Mouse (Mus musculus) spleen, postnatal 10 days (tissue): Measurements from ENCODE around the gene Bcl2a1d.
"Not testable (repeated sequence)": the region's sequence is repeated elsewhere in the genome, so short reads cannot be mapped to it uniquely, and the experiment has no call there.

Experiments
- DNase-seq, 2 experiments: peaks; one replicate each; pipeline ENCODE4 v3.0.0; 2021 to 2022; ENCODE audit warnings: low spot score in 2 of 2

The Bcl2a1d gene

DNA sequence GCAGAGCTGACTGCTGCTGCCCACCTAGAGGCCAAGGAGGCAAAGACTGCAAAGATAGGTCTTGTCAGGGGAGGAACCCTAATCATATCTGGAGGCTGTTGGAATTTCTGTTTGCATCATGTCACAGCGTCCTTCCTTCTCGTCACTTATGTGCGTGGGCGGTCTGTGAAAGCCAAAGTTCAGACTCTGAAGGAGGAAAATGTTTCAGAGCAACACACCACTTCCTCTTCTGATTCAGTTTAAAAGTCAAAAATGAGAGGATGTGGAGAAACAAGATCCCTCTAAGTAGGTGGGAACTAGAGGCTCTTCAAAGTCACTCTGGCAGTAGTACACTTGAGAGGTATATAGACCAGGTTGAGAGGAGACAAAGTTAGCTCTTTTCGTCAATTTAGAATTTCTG, at the start of gene Bcl2a1d:
Bcl2a1d (minus strand) TSS at position 187 of the 400 bp plus-strand sequence.
- DNase-seq = not testable (repeated sequence)

DNA sequence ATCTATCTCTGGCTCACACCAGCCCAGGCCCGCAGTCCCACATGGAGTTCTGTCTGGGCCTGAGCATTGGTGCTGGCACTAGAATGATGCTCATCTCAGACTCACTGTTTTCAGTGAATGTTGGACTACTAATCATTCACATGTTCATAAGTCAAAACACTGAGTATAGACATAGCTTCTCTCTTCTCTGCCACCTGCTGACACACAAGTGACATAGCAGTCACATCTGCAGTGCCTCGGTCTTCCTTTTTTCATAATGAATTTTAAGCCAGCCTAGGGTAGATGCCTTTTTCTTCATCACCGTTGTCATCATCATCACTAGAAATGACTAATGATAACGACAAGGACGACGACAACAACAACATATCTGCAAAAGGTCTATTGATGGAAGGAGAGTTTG, 38.5 kb upstream of the Bcl2a1d start:
- DNase-seq = not testable (repeated sequence)

DNA sequence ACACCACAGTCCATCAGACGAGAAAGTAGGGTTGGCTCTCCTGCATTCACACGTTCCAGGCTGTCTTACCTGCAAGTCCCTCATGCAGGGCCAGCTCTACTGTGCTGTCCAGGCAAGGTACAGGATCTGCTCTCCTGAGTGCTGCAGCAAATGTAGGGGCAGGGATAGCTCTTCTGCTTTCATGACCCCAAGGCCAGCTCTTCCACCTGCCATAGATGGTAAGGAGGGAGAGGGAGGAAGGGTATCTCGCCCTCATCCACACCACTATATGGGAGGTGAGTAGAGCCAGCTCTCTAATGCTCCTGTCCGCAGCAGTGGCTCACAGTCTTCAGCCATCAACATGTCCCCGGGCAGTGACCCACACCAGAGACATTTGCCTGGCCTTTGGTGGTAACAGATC, 37.8 kb upstream of the Bcl2a1d start:
- DNase-seq = not testable (repeated sequence)

DNA sequence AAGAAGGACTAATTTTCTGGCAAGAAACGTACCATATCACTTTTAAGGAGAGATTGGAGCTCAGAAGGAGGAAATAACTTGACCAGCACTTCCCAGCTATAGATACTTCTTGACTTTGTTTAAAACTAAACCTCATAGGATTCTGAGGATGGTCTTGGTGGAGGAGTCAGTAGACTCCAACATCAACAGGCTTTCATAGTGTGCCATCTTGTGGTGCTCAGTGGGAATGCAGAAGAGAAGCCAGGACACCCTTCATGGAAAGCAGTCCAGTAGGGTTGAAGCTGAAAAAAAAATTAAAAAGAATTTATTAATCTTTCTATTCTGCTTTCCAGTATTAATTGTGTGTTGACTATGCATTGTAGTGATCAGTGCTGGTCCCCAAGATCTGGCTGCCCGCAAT, 15.0 kb upstream of the Bcl2a1d start:
- DNase-seq = peak in 1 of 2 experiments; percentile 50

DNA sequence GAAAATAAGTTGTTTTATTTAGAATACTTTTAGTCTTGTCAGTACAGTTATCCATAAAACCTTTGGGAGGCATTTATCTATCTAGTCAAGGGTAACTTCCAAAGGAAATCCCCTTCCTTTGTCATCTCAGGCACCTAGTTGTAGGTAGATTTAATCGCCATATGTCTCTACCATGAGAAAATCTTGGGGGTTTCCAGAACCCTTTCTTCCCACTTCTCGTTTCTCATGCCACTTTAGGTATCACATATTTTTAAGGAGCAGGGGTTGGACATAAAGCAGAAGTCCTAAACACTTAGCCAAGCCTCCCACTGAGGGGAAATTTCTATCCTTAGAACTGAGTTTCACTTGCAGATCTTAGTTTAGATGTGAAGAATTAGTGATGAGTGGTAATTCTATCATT, 14.3 kb upstream of the Bcl2a1d start:
- not testable (repeated sequence) for DNase-seq

DNA sequence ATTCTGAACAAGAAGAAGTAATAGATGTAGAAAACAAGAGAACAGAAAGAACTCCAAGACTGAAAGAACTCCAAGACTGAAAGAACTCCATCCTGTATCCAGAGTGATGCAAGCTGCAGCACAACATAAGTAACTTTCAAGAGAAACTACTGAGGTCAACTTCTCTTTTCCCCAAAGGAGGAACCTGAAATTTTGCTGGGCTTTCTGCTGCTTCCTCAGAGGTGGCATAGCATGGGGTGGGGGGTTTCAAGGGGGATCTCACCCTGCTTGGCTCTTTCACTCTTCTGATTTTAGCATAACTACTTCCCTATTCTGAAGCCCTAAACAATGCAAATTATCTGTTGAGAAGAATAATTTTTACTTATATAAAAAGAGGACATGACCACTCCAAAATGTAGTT, 3.6 kb upstream of the Bcl2a1d start:
- DNase-seq = not testable (repeated sequence)

DNA sequence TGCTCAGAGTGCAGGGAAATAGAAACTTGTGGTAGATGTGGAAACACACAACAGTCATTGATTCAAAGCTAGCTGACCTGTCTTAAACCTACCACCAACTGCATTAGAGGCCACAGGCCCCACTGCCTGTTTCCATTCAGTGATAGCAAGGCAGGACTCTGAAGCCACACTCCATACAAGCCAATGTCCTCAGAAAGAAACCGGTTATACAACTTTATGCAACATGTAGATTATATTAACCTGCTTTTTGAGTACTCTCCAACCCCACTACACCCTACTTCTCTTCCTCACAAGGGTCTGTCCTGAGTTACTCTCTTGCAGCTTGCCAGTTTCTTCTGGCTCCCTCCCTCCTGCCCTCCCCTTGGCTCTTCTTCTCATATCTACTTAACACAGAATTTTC, 1.5 kb upstream of the Bcl2a1d start:
- not testable (repeated sequence) for DNase-seq

DNA sequence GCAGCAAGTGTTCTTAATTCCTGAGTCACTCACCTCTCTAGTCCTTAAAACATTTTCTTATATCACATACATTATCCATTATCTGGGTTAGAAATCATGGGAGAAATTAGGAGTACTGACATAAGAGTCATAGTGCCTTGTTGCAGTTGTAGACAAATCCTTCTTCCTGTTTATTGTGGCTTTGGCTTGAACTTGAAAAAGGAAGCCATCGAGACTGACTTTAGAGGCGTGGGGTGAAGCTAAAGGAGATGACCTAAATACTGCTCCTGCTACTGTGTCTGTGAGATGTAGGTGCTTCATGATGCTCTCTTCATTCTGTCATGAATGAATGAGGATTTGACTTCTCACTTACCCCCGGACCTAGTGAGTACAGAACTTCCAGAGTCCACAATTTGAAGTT, 620 bp upstream of the Bcl2a1d start:
- not testable (repeated sequence) for DNase-seq

DNA sequence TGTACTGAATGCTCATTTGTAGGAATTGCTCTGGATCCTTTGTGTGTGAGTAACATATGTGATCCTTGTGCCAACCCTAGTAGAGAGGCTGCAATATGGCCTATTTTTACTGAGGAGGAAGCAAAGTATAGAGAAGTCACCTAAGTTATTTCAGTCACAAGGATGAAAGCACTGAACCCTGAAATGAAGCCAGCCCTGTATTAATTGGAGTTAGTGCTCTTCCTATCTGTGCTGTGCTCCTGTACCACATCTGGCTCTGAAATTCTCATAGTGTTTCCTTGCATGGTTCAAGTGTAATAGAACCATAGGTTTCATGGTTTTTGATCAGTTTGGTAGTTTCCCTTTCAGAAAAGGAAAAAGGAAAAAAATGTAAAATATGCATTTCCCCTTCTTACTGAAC, 3.4 kb downstream of the Bcl2a1d start:
- not testable (repeated sequence) for DNase-seq

DNA sequence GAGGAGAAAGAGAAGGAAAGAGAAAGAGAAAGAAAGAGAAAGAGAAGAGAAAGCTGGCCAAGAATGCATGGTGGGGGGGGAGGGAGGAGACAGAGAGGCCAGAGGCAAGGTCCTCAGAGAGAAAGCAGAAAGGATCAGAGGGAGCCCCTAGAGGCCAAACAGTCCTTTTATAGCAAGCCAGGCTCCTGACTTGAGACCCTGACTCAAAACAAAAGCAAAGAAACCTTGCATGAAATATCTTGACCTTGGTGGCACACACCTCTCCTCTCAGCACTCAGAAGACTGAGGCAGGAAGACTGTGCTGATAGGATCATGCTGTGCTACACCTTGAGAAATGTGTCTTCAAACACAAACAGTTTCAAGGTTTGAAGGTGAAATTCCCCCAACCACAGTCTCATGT, 10.1 kb downstream of the Bcl2a1d start:
- not testable (repeated sequence) for DNase-seq

DNA sequence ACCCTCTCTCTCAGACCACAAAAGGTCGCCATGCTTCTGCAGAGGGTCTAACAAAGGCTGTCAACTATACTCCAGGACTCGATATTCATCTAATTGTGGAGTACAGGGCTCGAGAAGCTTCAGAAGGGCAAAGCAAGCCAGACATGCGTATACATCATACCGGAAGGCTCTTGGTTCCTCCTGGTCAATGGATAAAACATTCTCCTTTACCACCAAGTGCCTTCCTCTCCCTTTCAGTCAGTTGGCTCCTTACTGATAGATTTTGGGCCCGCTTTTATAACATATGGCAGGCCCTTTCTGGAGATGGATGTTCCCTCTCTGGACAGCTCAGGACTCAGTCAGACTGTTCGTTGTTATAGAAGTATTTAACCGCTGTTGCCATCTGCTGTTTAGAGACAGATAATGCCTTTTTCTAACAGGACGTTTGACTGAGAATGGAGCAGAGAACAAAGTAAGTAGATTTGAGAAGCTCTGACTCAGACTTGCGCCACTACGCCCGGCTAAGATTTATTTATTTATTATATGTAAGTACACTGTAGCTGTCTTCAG, 11.7 kb downstream of the Bcl2a1d start, which contains the start of gene Mthfsl:
Mthfsl (minus strand) TSS at position 308 of the 549 bp plus-strand sequence.
- peak in 1 of 2 experiments; percentile 39 for DNase-seq

DNA sequence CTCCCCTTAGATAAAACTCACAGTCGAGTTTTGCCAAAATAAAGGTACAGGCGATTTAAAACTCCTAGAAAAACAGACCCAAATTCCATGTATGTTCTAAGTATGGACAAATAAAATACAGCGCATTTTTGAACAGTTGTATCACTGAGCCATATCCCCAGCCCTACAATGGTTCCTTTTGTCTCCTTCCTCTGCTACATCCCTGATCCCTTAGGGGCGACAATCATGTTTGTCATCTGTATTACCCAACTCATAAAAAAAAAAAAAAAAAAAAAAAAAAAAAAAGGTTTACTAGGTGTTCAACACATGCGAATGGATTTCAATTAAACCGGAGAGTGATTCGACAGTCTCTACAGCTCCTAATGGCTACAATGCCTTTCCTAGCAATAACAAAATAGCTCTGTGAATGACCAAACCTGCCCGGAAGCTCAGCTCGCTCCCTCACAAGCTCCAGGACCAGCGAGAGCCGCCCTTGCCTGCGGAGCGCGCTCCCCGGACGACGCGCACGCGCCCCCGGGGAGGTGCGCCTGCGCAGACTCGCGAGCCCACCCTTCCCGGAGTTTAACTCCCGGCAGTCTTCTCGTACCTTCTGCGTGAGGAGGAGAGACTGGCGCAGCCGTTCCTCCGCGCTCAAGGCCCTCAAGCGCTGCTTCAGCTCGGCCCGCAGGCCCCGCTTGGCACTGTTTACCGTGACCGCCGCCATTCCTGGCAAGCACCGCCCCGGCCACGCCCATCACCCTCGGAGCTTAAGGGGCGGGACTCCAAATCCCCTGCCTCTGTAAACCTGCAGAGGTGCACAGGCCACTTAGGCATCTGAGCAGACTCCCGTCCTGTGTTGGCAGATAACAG, 12.4 kb downstream of the Bcl2a1d start:
- peak in 1 of 2 experiments; percentile 46 for DNase-seq

DNA sequence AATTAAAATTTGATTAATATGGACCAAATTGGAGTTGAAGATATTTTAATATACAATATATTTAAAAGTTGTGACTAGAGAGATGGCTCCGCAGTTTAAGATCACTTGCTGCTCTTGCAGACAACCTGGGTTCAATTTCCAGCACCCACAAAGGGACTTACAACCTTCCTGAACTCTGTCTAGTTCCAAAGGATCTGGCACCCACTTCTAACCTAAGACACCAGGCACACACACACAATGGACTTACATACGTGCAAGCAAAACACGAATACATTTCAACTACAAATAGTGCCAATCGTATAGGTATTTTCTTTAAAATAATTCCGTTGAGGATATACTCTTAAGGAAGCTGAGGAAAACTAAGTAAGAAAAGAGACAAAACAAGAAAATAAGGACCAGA, 13.1 kb downstream of the Bcl2a1d start:
- peak in 1 of 2 experiments; percentile 20 for DNase-seq

DNA sequence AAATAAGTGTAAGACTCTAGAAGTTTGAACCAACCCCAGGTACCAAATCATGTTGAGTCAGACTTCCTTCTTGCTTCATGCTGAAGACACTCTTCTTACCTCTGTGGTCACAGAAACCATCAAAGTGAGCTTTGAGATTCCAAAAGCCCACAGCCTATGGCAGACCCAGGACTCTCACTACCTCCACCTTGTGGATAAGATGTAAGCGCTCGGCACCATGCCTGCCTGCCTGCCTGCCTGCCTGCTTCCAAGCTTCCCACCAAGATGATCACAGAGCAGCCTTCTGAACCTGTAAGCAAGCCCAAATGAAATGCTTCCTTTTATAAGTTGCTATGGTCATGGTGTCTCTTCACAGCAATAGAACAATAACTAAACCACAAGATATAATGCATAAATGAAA, 13.6 kb downstream of the Bcl2a1d start:
- DNase-seq = peak in 1 of 2 experiments; percentile 50

DNA sequence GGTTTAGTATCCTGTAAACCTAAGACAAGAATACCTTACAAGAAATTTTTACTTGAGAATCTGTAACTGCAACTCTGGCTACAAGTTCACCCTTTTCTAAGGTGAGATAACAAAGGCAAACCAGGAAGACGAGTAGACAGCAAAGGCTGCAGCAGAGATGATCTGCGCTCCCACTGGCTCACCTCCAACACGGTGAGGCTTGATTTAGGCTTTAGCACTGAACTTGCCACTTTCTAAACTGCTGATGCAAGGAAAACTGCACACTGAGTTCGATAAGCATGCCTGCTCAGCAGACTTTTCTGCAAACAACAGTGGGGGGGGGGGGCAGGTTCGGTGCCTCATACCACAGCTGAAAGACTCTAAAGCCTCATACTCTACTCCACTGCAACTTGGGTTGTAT, 17.2 kb downstream of the Bcl2a1d start:
- DNase-seq = not testable (repeated sequence)

DNA sequence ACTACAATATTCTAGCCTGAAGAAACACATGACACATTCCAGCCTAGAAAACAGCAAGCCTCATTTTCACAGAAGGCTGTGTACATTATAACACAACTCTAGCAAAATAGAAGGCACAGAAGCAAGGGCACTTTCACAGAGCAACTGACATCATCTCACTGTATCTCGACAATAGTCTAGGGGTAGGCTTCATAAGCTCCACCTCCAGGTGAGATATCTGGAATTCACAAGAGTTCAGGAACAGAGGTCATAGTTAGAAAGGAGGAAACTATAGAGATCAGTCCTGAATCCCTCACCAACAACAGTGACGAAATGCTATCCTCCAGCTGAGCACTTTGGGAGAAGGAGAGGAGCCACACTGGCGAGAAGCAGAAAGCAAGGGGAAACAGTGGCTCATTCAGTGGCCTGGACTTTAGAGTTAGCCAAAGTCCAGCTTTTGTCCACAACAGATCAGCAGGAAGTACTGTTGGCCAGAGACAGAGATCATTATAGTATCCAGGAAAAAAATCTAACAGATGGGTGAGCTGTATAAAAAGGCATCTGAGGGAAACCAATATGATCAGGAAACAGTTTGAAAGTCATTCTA, 19.5 kb downstream of the Bcl2a1d start:
- DNase-seq = not testable (repeated sequence)

DNA sequence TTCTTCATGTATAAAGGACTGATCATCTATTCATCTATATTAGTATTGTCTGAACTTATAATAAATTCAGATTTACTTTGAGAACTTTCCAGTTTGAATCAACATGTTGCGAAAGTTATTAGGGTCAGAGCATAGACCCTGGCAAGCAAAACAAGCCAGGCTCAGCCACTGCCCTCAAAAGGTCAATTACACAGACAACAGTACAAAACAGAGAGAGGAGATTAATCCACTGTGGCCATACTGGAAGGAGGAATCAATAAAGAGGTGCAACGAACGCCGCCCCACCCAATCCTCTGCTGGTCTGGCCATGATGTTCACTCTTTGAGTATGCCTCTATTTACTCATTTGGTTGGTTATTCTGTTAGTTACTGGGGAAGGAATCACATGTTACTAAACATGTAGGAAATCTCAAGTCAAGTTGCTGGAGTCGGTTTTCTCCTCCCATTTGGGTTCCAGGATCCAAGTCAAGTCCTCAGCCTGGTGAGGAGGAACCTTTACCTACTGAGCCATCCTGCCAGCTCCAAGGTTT, 20.7 kb downstream of the Bcl2a1d start:
- not testable (repeated sequence) for DNase-seq

DNA sequence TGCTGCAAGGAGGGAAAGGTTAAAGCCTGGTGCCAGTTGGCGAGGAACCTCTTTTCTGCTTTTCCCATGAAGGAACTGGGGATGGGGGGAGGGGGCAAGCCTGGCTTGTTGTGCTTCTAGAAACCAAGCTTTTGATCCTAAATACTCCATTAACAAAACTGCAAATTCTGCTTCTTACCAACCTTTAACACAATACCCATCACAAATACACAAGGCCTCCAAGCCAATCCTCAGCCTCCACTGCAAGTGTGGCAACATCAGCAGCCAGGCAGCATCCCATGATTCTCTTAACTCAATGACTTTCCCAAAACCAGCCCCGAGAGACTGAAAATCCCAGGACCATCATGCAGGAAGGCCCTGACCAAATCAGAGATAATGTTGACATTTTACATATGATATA, 21.3 kb downstream of the Bcl2a1d start:
- DNase-seq = not testable (repeated sequence)

DNA sequence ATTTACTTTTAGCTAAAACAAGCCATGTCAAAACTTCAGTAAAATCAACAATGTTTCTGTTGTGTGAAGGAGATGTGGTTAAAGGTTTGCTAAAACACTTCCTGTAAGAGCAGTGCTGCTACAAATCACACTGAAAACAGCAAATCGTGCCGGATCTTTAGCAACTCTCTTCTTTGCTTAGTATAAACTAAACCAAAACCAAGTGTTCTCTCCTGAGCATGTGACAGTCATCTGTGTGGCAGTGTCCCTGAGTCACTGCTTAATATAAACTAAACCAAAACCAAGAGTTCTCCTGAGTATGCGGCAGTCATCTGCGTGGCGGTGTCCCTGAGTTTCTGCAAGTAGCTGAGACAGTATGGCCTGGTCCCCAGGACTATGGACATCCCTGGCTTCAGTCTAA, 21.9 kb downstream of the Bcl2a1d start:
- DNase-seq = not testable (repeated sequence)

DNA sequence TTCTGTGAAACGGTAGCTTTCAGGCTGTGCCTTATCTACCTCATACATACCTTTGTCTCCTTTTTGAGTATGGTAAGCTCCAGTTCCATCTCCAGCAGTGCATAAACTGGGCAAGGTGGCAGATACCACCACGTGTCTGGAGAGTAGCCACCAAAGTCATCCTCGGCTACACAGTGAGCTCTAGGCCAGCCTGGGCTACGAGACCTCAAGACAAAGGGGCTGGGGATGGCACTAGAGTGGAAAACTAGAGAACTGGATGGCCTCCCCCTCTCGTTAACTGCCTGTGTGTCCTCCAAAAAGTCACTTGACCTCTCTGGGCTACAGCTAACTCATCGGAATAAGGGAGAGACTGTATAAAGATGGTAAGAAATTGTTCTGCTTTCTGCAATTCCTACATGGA, 22.4 kb downstream of the Bcl2a1d start:
- DNase-seq = no peak

DNA sequence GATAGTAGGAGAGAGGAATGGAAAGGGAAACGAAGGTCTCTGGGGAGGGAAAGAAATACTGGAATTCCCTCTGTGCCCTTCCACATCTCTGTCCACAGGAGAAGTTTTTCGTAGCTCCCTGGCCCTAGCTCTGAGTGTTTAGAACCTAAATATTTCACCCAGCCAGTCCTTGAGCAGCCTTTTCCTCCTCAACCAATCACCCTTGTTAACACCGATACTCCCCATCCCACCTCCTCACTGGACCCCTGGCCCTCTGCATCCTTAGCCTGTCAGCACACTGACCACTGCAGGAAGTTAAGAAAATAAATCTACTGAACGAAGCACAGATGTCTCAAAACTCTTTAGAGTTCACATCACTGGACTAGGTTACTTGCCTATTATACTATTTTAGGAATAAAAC, 25.0 kb downstream of the Bcl2a1d start:
- DNase-seq = no peak

DNA sequence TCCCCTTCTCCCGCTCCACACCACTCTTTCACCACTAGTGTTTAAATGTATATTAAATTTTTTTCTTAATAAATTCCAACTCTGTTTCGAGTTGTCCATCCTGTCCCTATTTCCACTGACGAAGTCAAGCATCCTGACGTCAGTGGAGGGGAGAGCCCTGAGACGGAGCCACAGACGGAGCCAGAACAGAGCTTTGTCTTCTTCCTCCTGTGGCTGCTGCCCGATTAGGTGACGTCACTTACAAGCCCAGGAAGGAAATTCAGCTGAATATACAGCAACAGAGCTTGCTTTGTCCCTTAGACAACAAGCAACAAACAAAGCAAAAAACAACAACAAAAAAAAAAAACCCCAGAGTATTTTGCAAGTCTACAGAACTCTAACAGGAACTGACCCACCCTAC, 26.6 kb downstream of the Bcl2a1d start:
- not testable (repeated sequence) for DNase-seq
